Mouse (Mus musculus): ENCODE data around the gene Gm20425.

GRCm38 (mm10) chr9:103146703-103147102 is 83.4 kb downstream of the Gm20425 start:
- no peak for TF ChIP-seq TAL1 (IDR thresholded peaks at IDR 0.05; ENCODE audit: low read length)
- TF ChIP-seq GATA1 (IDR thresholded peaks at IDR 0.05; ENCODE audit: low read length) = no peak
